Mouse (Mus musculus) CH12.LX (cell line): ENCODE measurements around the gene Cabp2. TPM values are rescaled to one million over a fixed set of nuclear protein-coding genes. Genes with fewer than 3 reads are reported as not detected.

Source experiments
- DNase-seq: peaks from one replicate; pipeline ENCODE4 v3.0.0-alpha.2; 2013; ENCODE audit errors: extremely low read depth
- H3K27ac ChIP-seq: 2 replicates; pipeline ENCODE4 v1.5.1; 2012; ENCODE audit warnings: low read depth, mild to moderate bottlenecking, control low read depth, moderate library complexity; ENCODE audit not compliant: insufficient read depth
- H3K27me3 ChIP-seq: replicated peaks from 2 replicates; pipeline ENCODE3; 2012; ENCODE audit warnings: inconsistent platforms
- H3K36me3 ChIP-seq, 2 experiments: replicated peaks in 1 of 2; 2 replicates each; pipeline versions ENCODE3 to v1.6.1; 2012; ENCODE audit warnings: inconsistent platforms in 1 of 2, low read length in 1 of 2, mild to moderate bottlenecking in 1 of 2, mixed read lengths in 1 of 2, moderate library complexity in 1 of 2; ENCODE audit not compliant: control insufficient read depth in 1 of 2, insufficient read depth in 1 of 2
- H3K4me1 ChIP-seq, 2 experiments: 2 replicates each; pipeline ENCODE4 v1.6.1; 2012; ENCODE audit warnings: inconsistent platforms in 1 of 2, moderate library complexity in 1 of 2; ENCODE audit not compliant: insufficient read depth in 2 of 2, control insufficient read depth in 1 of 2
- H3K4me2 ChIP-seq: 2 replicates; pipeline ENCODE4 v1.6.1; 2012; ENCODE audit warnings: low read depth, mild to moderate bottlenecking, control low read depth; ENCODE audit not compliant: poor library complexity, insufficient read depth, severe bottlenecking
- H3K4me3 ChIP-seq, 3 experiments: fragments of 150-350 bp in 1 of 3; sonication (generic) in 1 of 3; replicated peaks in 1 of 3; 2 replicates each; pipeline versions ENCODE3 to v1.5.1; 2011 to 2012; ENCODE audit warnings: low read depth in 2 of 3, low read length in 2 of 3, mild to moderate bottlenecking in 2 of 3, moderate library complexity in 2 of 3, control low read depth in 1 of 3, improper control_type of control experiment in 1 of 3, inconsistent platforms in 1 of 3, mixed read lengths in 1 of 3; ENCODE audit not compliant: poor library complexity in 1 of 3
- H3K79me2 ChIP-seq: replicated peaks from 2 replicates; pipeline ENCODE4 v1.6.1; 2012; ENCODE audit warnings: mild to moderate bottlenecking, moderate library complexity; ENCODE audit not compliant: control insufficient read depth, poor library complexity, insufficient read depth, severe bottlenecking; ENCODE audit errors: extremely low read depth
- H3K9ac ChIP-seq: 2 replicates; pipeline ENCODE4 v1.6.1; 2012; ENCODE audit warnings: low read depth, mild to moderate bottlenecking, control low read depth, moderate library complexity; ENCODE audit not compliant: insufficient read depth
- H3K9me3 ChIP-seq: replicated peaks from 2 replicates; pipeline ENCODE3; 2012; ENCODE audit warnings: low read length, inconsistent platforms, mixed read lengths
- BHLHE40 ChIP-seq: IDR thresholded peaks from 2 replicates; pipeline ENCODE4 v1.6.1; 2011; ENCODE audit warnings: mild to moderate bottlenecking, low read depth, low read length, improper control_type of control experiment
- CHD2 ChIP-seq: IDR thresholded peaks from 2 replicates; pipeline ENCODE4 v1.6.1; 2011; ENCODE audit warnings: low read length, improper control_type of control experiment
- ELF1 ChIP-seq: IDR thresholded peaks from 2 replicates; pipeline ENCODE4 v1.6.1; 2014; ENCODE audit warnings: low read depth, mild to moderate bottlenecking, inconsistent platforms, low read length, improper control_type of control experiment
- EP300 ChIP-seq: IDR thresholded peaks from 2 replicates; pipeline ENCODE4 v1.6.1; 2011; ENCODE audit warnings: low read length, improper control_type of control experiment
- ETS1 ChIP-seq: conservative IDR thresholded peaks from 2 replicates; pipeline ENCODE4 v1.6.1; 2012; ENCODE audit warnings: low read depth, mild to moderate bottlenecking, inconsistent platforms, low read length, improper control_type of control experiment, moderate library complexity
- HCFC1 ChIP-seq: IDR thresholded peaks from 2 replicates; pipeline ENCODE4 v1.6.1; 2012; ENCODE audit warnings: low read depth, mild to moderate bottlenecking, inconsistent platforms, low read length, improper control_type of control experiment
- JUND ChIP-seq: conservative IDR thresholded peaks from 2 replicates; pipeline ENCODE4 v1.6.1; 2011; ENCODE audit warnings: low read depth, low read length, improper control_type of control experiment
- KAT2A ChIP-seq: IDR thresholded peaks from 2 replicates; pipeline ENCODE4 v1.6.1; 2012; ENCODE audit warnings: low read length, improper control_type of control experiment, inconsistent platforms; ENCODE audit not compliant: insufficient replicate concordance
- MAFK ChIP-seq: IDR thresholded peaks from 2 replicates; pipeline ENCODE4 v1.6.1; 2011; ENCODE audit warnings: low read length, improper control_type of control experiment; ENCODE audit not compliant: insufficient replicate concordance
- MAX ChIP-seq: IDR thresholded peaks from 2 replicates; pipeline ENCODE4 v1.6.1; 2011; ENCODE audit warnings: low read length, improper control_type of control experiment
- MYC ChIP-seq: IDR thresholded peaks from 2 replicates; pipeline ENCODE4 v1.6.1; 2011; ENCODE audit warnings: low read depth, mild to moderate bottlenecking, improper control_type of control experiment, low read length
- NELFE ChIP-seq: IDR thresholded peaks from 2 replicates; pipeline ENCODE4 v1.6.1; 2011; ENCODE audit warnings: low read depth, low read length, improper control_type of control experiment
- NRF1 ChIP-seq: IDR thresholded peaks from 2 replicates; pipeline ENCODE4 v1.6.1; 2014; ENCODE audit warnings: low read depth, mild to moderate bottlenecking, inconsistent platforms, low read length, improper control_type of control experiment, moderate library complexity
- PAX5 ChIP-seq: IDR thresholded peaks from 2 replicates; pipeline ENCODE4 v1.6.1; 2012; ENCODE audit warnings: low read length, inconsistent platforms, mixed read lengths
- POLR2A ChIP-seq: IDR thresholded peaks from 2 replicates; pipeline ENCODE4 v1.6.1; 2011; ENCODE audit warnings: low read depth, mild to moderate bottlenecking, improper control_type of control experiment, low read length
- POLR2AphosphoS2 ChIP-seq: IDR thresholded peaks from 2 replicates; pipeline ENCODE4 v1.6.1; 2011; ENCODE audit warnings: low read depth, low read length, improper control_type of control experiment
- RAD21 ChIP-seq: IDR thresholded peaks from 2 replicates; pipeline ENCODE4 v1.6.1; 2011; ENCODE audit warnings: low read depth, mild to moderate bottlenecking, low read length, improper control_type of control experiment, moderate library complexity
- TBP ChIP-seq: conservative IDR thresholded peaks from 2 replicates; pipeline ENCODE4 v1.6.1; 2011; ENCODE audit warnings: low read depth, low read length, improper control_type of control experiment
- TCF12 ChIP-seq: IDR thresholded peaks from 2 replicates; pipeline ENCODE4 v1.6.1; 2014; ENCODE audit warnings: low read depth, mild to moderate bottlenecking, inconsistent platforms, low read length, improper control_type of control experiment
- UBTF ChIP-seq: IDR thresholded peaks from 2 replicates; pipeline ENCODE4 v1.6.1; 2012; ENCODE audit warnings: low read depth, mild to moderate bottlenecking, inconsistent platforms, low read length, improper control_type of control experiment, moderate library complexity
- ZC3H11A ChIP-seq: IDR thresholded peaks from 2 replicates; pipeline ENCODE4 v1.6.1; 2012; ENCODE audit warnings: low read depth, mild to moderate bottlenecking, inconsistent platforms, low read length, improper control_type of control experiment
- ZNF384 ChIP-seq: IDR thresholded peaks from 2 replicates; pipeline ENCODE4 v1.6.1; 2012; ENCODE audit warnings: low read depth, low read length, improper control_type of control experiment, inconsistent platforms
- dilution Hi-C: fragments of 300-500 bp; cut with MboI; formaldehyde crosslinking; loops from 2 replicates; pipeline ENCODE4 v1.14.3; 2020; ENCODE audit warnings: low sequenced_read_pairs; ENCODE audit not compliant: extremely low pct_unique_long_range_greater_than_20kb, extremely low pct_ligation_motif_present
- in situ Hi-C: fragments of 300-500 bp; cut with MboI; formaldehyde crosslinking; loops from 3 replicates; pipeline ENCODE4 v1.14.3; 2019; ENCODE audit warnings: low sequenced_read_pairs, low pct_ligation_motif_present, low pct_unique_long_range_greater_than_20kb, mixed read lengths
- polyA plus RNA-seq: library from polyadenylated mRNA; unstranded; fragments of >175 nt; gene quantifications from 2 replicates; pipeline ENCODE4 v1.2.1, GENCODE M21; 2012; ENCODE audit warnings: low read depth; ENCODE audit not compliant: insufficient read length
- total RNA-seq, 2 experiments: library from RNA; depleted of rRNA; stranded (reverse); fragments of 300-350 nt in 1 of 2; fragments of >200 nt in 1 of 2; gene quantifications; 2 replicates each; pipeline ENCODE4 v1.2.3; 2012 to 2014

Gene Cabp2
- total and polyA plus RNA-seq, 3 experiments = not detected

- TF ChIP-seq POLR2A (no peak), TCF12 (no peak)
- Histone ChIP-seq H3K4me3 (no peak overlapping the region), H3K27ac (no peak overlapping the region), H3K4me2 (no peak overlapping the region), H3K9ac (no peak overlapping the region), H3K9me3 (no peaks in the 10 kb centered on the region), H3K27me3 (peaks cover 29% of the 10 kb centered on the region), H3K36me3 (no peaks in the 10 kb centered on the region), H3K4me1 (no peaks in the 10 kb centered on the region), H3K79me2 (no peaks in the 10 kb centered on the region)
- dilution Hi-C loops (no loop called here), in situ Hi-C loops (no loop called here)
- no peak for DNase-seq
Observed at GRCm38 (mm10) chr19:4090446-4090845, 9.1 kb downstream of the Cabp2 start.

DNA sequence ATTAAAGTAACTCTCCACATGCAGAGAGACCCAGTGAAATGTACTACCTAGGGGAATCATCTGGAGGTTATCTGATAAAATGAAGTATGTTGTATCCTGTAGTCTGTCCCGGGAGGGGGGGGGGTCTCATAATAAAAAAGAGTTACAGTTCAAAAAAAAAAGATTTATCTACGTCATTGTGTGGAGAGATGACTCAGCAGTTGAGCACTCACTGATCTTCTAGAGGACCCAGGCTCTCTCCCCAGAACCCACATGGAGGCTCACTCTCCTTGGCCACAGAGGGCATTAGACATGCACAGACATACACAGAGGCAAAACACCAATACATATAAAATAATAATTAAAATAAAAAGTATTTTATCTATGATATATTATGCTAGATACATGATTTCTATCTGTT is 10.0 kb downstream of the Cabp2 start:
- dilution Hi-C loops (no loop called here), in situ Hi-C loops (no loop called here)
- Histone ChIP-seq H3K9ac (no peak overlapping the region), H3K4me3 (no peak overlapping the region), H3K4me1 (peaks cover 0 to 7% of the 10 kb centered on the region in 2 experiments; a peak in 2 of 4 replicates), H3K4me2 (no peak overlapping the region), H3K36me3 (no peaks in the 10 kb centered on the region), H3K79me2 (no peaks in the 10 kb centered on the region), H3K9me3 (no peaks in the 10 kb centered on the region), H3K27ac (no peak overlapping the region), H3K27me3 (peaks cover 21% of the 10 kb centered on the region)
- no peak for DNase-seq
- peak; percentile 50; the same call in 1 of the 2 replicates for TF ChIP-seq MAFK
- no peak for TF ChIP-seq PAX5
- TF ChIP-seq ZNF384 = peak; percentile 47; the same call in 1 of the 2 replicates

DNA sequence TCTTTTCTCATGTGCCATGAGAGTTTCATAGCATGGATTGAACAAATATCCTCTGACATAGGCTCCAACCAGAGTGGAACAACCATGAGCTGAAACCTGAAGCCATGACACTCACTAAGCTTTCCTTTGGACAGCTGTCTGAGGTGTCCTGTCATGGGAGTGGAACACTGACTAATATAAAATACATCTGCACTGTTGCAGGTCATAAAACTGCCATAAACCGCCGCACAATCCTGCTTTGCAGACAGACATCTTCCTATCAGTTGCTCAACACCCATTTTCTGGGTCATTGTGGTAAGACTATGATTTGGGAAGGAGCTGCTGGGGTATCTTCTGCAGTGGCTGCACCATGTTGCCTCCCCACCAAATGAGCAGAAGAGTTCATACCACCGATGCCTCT is 11.4 kb downstream of the Cabp2 start:
- Histone ChIP-seq H3K27me3 (peaks cover 11% of the 10 kb centered on the region), H3K79me2 (peaks cover under 1% of the 10 kb centered on the region), H3K4me3 (no peak overlapping the region), H3K4me2 (no peak overlapping the region), H3K36me3 (no peaks in the 10 kb centered on the region), H3K9me3 (no peaks in the 10 kb centered on the region), H3K27ac (no peak overlapping the region), H3K4me1 (peaks cover 0 to 8% of the 10 kb centered on the region in 2 experiments; a peak in 2 of 4 replicates), H3K9ac (no peak overlapping the region)
- no peak for TF ChIP-seq NRF1
- TF ChIP-seq ETS1 = no peak
- no peak for TF ChIP-seq MYC
- TF ChIP-seq NELFE = no peak
- TF ChIP-seq HCFC1 = no peak
- no peak for TF ChIP-seq CHD2
- TF ChIP-seq ZC3H11A = no peak
- TF ChIP-seq BHLHE40 = no peak
- no peak for TF ChIP-seq TBP
- TF ChIP-seq UBTF = no peak
- no peak for TF ChIP-seq KAT2A
- TF ChIP-seq ELF1 = no peak
- TF ChIP-seq POLR2AphosphoS2 = no peak
- no peak for TF ChIP-seq MAX
- no peak for TF ChIP-seq EP300
- no peak for TF ChIP-seq MAFK
- TF ChIP-seq JUND = no peak
- TF ChIP-seq RAD21 = no peak
- no peak for TF ChIP-seq POLR2A
- no peak for DNase-seq
- dilution Hi-C loops = no loop called here
- in situ Hi-C loops = no loop called here
